Mouse (Mus musculus): ENCODE data around the gene Prrg1. TPM values are rescaled to one million over a fixed set of nuclear protein-coding genes. Genes with fewer than 3 reads are reported as not detected.

Gene Prrg1
- 5.1 and 5.4 TPM in 2 replicates for polyA plus RNA-seq (2016; fragmentation: Nextera tagmentation; extraction: Ambion mirVana)

DNA sequence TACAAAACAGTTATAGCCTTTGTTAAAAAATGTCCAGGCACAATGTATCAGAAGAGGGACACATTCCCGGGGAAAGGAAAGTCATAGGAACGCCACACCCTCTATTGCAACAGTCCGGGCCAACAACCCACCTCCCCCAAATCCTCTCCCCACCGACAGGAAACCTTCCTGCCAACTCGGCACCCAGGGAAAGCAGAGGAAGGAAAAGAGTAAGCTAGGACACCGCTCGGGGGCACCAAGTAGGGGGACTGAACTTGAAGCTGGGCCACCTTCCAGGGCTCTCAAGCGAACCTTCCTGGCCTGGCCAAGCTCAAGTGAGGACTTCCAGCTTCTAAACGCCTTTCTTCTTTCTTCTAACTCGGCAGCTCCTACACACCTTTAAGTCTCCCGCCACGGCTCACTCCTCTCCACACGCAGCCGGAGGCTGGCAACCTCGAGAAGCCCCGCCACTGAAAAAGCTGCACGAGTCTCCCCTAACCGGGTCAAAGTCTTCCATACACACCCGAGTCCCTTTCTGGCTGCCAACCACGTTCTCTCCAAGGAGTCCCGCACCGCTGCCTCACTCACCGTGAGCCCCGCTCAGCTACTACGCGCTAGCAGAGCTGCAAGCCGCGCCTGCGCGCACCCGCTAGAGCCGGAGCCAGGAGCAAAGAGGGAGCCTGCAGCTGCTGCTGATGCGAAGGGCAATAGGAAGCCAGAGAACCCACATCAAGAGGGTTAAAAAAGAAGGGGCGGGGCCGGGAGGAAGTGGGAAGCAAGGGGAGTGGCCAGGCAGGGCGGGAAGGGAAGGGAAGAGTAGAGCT lies at the start of gene Prrg1:
Gene Prrg1 (minus strand): TSS at position 695 of the 803 bp plus-strand sequence.
- Histone ChIP-seq H3K4me3 (peak within 1 kb of the TSS; percentile 61), H3K9me3 (no peaks in the 10 kb centered on the region), H3K27me3 (ENCODE audit: insufficient read depth, poor library complexity, severe bottlenecking) (no peaks in the 10 kb centered on the region), H3K36me3 (no peaks in the 10 kb centered on the region), H3K27ac (peak within 1 kb of the TSS; percentile 87), H3K4me1 (no peaks in the 10 kb centered on the region)
- peak; percentile 86 for DNase-seq (ENCODE audit: low spot score)
- 12% methylated on average over 36 of the region's 36 CpGs for WGBS

DNA sequence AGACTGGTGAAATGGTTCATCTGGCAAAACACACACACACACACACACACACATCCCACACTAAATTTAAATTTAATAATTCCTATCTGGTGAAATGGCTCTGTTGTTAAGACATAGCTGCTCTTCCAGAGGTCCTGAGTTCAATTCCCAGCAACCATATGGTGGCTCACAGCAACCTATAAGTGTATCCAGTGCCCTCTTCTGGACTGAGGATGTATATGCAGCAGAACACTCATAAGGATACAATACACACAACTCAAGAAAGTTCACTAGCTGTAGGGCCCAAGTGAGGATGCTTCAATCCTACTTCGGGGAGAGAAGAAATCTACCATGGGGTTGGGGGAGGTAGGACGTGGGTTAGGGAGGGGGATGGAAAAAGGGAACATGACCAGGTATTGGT lies 22.1 kb upstream of the Prrg1 start:
- Histone ChIP-seq H3K4me3 (no peak overlapping the region), H3K27me3 (ENCODE audit: insufficient read depth, poor library complexity, severe bottlenecking) (no peaks in the 10 kb centered on the region), H3K4me1 (no peaks in the 10 kb centered on the region), H3K9me3 (no peaks in the 10 kb centered on the region), H3K36me3 (no peaks in the 10 kb centered on the region), H3K27ac (no peak overlapping the region)
- DNase-seq (ENCODE audit: low spot score), result no peak
- 51% methylated on average over 2 of the region's 2 CpGs for WGBS

DNA sequence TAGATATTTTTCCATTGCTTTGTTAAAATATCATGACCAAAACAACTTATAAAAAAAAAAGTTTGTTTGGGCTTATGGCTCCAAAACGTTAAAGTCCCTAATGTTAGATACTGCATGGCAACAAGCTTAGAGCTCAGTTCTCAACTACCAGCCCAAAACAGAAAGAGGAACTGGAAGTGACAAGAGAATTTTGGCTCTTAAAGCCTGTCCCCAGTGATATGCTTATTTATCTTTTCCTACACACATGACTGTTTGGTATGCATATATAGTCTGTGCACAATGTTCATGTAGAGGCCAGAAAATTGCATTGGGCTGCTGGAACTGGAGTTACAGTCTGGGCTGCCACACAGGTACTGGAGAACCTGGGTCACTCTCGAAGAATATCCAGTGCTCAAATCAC lies 9.4 kb upstream of the Prrg1 start:
- 65% methylated on average over 2 of the region's 2 CpGs for WGBS
- no peak overlapping the region for H3K27ac ChIP-seq
- no peaks in the 10 kb centered on the region for H3K4me1 ChIP-seq
- no peaks in the 10 kb centered on the region for H3K27me3 ChIP-seq (ENCODE audit: insufficient read depth, poor library complexity, severe bottlenecking)
- no peaks in the 10 kb centered on the region for H3K36me3 ChIP-seq
- no peak overlapping the region for H3K4me3 ChIP-seq
- H3K9me3 ChIP-seq, result no peaks in the 10 kb centered on the region
- DNase-seq (ENCODE audit: low spot score), result no peak

DNA sequence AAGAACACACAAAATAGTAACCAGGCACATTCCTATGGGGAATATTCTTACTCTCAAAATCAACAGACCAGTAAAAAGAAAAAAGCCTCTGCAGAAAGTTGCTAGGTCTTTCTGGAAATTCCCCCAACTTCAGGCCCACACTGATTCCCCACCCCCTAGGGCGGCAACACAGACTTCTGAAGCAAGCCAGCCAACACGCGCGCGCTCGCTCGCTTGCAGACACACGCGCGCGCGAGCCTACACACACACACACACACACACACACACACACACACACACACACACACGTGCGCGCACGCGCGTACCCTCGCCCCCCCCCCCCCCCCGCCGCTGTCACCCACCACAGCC lies 868 bp downstream of the Prrg1 start:
- peak; percentile 75 for DNase-seq (ENCODE audit: low spot score)
- Histone ChIP-seq H3K27me3 (ENCODE audit: insufficient read depth, poor library complexity, severe bottlenecking) (no peaks in the 10 kb centered on the region), H3K36me3 (no peaks in the 10 kb centered on the region), H3K27ac (peak overlapping the region; percentile 87), H3K4me3 (peak overlapping the region; percentile 61), H3K4me1 (no peaks in the 10 kb centered on the region), H3K9me3 (no peaks in the 10 kb centered on the region)
- WGBS, result 35% methylated on average over 4 of the region's 21 CpGs

DNA sequence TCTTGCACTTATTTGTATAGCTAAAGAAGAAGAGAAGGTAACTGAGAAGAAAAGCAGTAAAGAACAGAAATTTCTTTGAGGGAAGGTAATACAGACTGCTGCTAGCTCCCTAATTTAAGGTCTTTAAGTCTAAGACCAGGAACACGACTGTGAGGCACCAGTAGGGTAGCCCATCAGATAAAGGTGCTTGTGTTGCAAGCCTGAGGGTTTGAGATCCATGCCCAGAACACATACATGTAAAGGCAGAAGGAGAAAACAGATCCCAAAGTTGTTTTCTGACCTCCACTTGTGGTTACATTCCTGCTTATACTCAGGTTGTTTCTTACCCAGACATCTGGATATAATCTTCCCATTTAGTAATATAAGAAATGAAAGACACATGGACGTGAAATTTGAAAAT lies 20.2 kb downstream of the Prrg1 start:
- DNase-seq (ENCODE audit: low spot score), result no peak
- H3K27me3 ChIP-seq (ENCODE audit: insufficient read depth, poor library complexity, severe bottlenecking), result no peaks in the 10 kb centered on the region
- H3K36me3 ChIP-seq, result no peaks in the 10 kb centered on the region
- H3K27ac ChIP-seq, result no peak overlapping the region
- no peak overlapping the region for H3K4me3 ChIP-seq
- H3K9me3 ChIP-seq, result no peaks in the 10 kb centered on the region
- H3K4me1 ChIP-seq, result no peaks in the 10 kb centered on the region
- WGBS, result 52% methylated on average over 2 of the region's 2 CpGs

DNA sequence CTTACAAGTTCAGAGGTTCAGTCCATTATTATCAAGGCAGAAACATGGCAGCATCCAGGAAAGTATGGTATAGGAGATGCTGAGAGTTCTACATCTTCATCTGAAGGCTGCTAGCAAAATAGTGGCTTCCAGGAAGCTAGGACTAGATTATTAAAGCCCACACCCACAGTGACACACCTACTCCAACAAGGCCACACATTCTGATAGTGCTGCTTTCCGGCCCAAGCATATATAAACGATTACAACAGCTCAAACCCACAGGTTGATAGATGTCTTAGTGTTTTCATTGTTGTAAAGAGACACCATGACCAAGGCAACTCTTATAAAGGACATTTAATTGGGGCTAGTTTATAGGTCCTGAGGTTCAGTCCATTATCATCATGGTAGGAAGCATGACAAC lies 30.3 kb downstream of the Prrg1 start:
- Histone ChIP-seq H3K27ac (no peak overlapping the region), H3K4me3 (no peak overlapping the region), H3K9me3 (no peaks in the 10 kb centered on the region), H3K4me1 (no peaks in the 10 kb centered on the region), H3K27me3 (ENCODE audit: insufficient read depth, poor library complexity, severe bottlenecking) (no peaks in the 10 kb centered on the region), H3K36me3 (no peaks in the 10 kb centered on the region)
- 86% methylated on average over 2 of the region's 2 CpGs for WGBS
- DNase-seq (ENCODE audit: low spot score), result no peak

DNA sequence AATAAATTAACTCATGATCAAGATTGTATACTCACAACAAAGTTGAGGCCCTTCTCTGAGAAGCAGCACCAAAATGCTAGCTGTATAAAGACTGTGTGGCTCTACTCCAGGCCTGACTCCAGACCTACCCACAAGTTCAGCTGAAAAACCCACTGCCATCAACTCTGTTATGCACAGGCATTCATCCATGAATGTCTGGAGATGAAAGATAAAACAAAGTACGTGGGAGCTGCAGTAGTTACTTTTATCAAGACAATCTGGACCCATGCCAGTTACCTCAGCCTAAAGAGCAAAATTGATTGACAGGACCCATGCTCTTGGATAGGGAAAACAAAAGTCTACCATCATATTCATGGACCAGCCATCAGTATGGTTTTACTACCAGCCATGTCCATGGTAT lies 31.0 kb downstream of the Prrg1 start:
- Histone ChIP-seq H3K4me3 (no peak overlapping the region), H3K4me1 (no peaks in the 10 kb centered on the region), H3K36me3 (no peaks in the 10 kb centered on the region), H3K9me3 (no peaks in the 10 kb centered on the region), H3K27me3 (ENCODE audit: insufficient read depth, poor library complexity, severe bottlenecking) (no peaks in the 10 kb centered on the region), H3K27ac (no peak overlapping the region)
- 78% methylated on average over 1 of the region's 1 CpGs for WGBS
- no peak for DNase-seq (ENCODE audit: low spot score)

DNA sequence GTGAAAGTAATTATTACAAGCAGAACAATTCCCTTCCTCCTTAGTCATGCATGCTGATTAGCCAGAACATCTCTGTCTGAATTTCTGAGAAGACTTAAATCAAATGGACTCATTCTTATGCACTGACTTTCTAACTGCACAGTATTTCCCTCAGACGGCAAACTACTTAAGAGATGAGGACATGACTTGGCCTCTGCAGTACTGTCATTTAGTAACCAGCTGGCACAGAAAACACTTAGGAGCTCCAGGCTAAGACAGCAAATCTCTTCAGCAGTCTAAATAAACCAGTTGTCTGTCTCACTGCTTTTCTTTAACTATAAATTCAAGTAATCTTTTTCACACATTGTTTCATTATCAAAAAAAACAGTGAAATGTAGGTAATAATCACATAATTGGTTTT lies 36.0 kb downstream of the Prrg1 start:
- DNase-seq (ENCODE audit: low spot score), result no peak
- H3K36me3 ChIP-seq, result no peaks in the 10 kb centered on the region
- H3K27ac ChIP-seq, result no peak overlapping the region
- no peaks in the 10 kb centered on the region for H3K4me1 ChIP-seq
- H3K9me3 ChIP-seq, result no peaks in the 10 kb centered on the region
- no peaks in the 10 kb centered on the region for H3K27me3 ChIP-seq (ENCODE audit: insufficient read depth, poor library complexity, severe bottlenecking)
- 69% methylated on average over 1 of the region's 1 CpGs for WGBS
- H3K4me3 ChIP-seq, result no peak overlapping the region

DNA sequence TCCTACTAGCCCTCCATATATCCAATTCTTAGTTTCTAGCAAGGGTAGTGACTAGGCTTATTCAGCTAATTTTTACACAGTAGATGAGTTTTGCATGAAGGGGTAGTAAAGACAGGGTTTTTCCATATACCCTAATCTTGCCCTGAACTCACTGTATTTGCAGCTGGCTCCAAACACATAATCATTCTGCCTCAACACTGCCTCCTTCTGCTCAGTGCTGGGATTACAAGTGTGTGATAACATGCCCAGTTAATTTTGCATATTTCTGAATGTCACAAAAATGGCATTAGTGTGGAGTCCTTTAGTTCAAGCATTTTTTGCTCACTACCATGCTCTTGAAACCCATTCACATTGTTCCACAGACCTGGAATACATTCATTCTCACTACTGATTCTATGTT lies 44.0 kb downstream of the Prrg1 start:
- no peaks in the 10 kb centered on the region for H3K9me3 ChIP-seq
- no peaks in the 10 kb centered on the region for H3K36me3 ChIP-seq
- no peaks in the 10 kb centered on the region for H3K4me1 ChIP-seq
- DNase-seq (ENCODE audit: low spot score), result no peak
- no peak overlapping the region for H3K4me3 ChIP-seq
- H3K27ac ChIP-seq, result no peak overlapping the region
- H3K27me3 ChIP-seq (ENCODE audit: insufficient read depth, poor library complexity, severe bottlenecking), result no peaks in the 10 kb centered on the region

DNA sequence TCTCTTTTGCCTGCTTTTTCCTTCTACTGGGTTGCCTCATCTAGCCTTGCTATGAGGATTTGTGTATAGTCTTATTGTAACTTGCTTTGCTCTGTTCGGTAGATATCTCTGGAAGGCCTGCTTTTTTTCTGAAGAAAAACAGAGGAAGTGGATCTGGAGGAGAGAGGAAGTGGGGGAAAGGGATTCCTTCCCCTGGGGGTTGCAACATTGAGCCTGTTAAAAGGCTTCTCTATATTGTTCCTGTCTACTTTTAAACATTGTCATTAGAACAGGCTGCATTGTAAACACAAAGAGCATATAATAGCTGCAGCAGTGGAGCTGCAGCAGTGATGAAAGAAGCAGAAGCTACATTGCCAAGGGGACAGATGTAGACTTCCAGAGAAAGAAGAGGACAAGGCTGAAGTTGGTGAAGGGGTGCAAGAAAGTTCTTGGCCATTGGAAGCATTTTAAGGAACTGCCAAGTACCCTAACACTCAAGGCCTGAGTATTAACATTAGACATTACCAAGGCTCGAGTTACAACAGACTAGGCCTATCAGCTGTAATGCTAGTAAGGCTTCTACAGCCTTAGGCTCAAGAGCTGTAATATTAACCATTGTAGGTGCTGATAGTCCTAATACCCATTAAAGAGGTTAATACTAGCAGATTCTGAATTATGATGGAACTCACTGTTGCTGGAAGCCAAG lies 44.9 kb downstream of the Prrg1 start:
- DNase-seq (ENCODE audit: low spot score), result no peak
- Histone ChIP-seq H3K27me3 (ENCODE audit: insufficient read depth, poor library complexity, severe bottlenecking) (no peaks in the 10 kb centered on the region), H3K4me3 (no peak overlapping the region), H3K4me1 (no peaks in the 10 kb centered on the region), H3K27ac (no peak overlapping the region), H3K9me3 (no peaks in the 10 kb centered on the region), H3K36me3 (no peaks in the 10 kb centered on the region)
- WGBS, result 65% methylated on average over 2 of the region's 2 CpGs

DNA sequence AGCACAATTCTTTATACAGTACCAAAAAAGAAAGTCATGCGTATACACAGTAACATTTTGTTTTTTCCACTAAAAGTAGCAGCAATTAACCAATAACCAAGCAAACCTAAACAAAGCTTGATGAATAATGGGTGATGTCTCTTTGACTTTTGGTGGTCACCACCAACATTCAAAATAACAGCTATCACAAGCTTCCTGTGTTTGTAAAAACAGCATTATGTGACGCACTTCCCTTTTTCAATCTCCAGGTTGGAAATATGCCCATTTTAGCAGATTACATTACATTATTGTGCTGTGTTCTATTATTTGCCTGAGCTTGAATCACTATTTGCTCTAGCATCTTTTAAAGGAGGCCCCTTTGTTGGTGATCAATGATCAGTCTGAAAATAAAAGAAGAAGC lies 65.4 kb downstream of the Prrg1 start:
- no peak for DNase-seq (ENCODE audit: low spot score)
- no peaks in the 10 kb centered on the region for H3K4me1 ChIP-seq
- H3K27ac ChIP-seq, result no peak overlapping the region
- H3K36me3 ChIP-seq, result no peaks in the 10 kb centered on the region
- no peak overlapping the region for H3K4me3 ChIP-seq
- H3K27me3 ChIP-seq (ENCODE audit: insufficient read depth, poor library complexity, severe bottlenecking), result no peaks in the 10 kb centered on the region
- H3K9me3 ChIP-seq, result no peaks in the 10 kb centered on the region
- WGBS, result 90% methylated on average over 2 of the region's 2 CpGs

DNA sequence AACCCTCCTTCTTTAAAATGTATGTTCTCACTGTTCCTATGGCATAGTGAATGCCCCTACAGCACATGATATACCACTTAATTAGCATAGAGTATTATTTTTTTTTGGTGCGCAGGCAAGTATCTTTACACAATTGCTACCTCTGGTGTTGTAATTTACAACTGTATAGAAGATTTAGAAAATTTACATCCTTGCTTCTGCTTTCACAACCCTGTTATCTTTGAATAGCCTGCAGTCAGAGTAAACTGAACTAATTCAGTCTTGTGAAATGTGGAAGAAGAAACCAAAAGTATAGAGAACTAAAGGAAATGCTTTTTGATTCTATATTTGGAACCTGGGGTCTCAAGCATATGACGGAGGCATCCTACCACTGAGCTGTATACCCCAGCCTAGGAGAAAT lies 100.7 kb downstream of the Prrg1 start:
- WGBS, result 88% methylated on average over 2 of the region's 2 CpGs
- no peaks in the 10 kb centered on the region for H3K27me3 ChIP-seq (ENCODE audit: insufficient read depth, poor library complexity, severe bottlenecking)
- H3K9me3 ChIP-seq, result no peaks in the 10 kb centered on the region
- DNase-seq (ENCODE audit: low spot score), result no peak
- no peaks in the 10 kb centered on the region for H3K36me3 ChIP-seq
- no peak overlapping the region for H3K4me3 ChIP-seq
- H3K27ac ChIP-seq, result no peak overlapping the region
- no peaks in the 10 kb centered on the region for H3K4me1 ChIP-seq

DNA sequence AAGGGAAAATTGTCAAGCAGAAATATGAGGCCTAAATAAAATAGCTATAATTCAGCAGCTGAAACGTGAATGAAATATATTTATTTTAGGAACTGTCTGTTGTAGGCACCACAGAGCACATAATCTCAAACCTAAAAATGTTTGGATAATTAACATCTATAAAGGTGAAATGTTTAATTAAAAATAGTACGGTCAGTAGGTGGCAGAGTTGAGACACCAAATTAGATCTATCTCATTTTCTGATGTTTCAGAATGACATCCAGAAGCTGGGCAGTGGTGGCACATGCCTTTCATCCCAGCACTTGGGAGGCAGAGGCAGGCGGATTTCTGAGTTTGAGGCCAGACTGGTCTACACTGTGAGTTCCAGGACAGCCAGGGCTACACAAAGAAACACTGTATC lies 104.0 kb downstream of the Prrg1 start:
- Histone ChIP-seq H3K27me3 (ENCODE audit: insufficient read depth, poor library complexity, severe bottlenecking) (no peaks in the 10 kb centered on the region), H3K4me3 (no peak overlapping the region), H3K36me3 (no peaks in the 10 kb centered on the region), H3K4me1 (no peaks in the 10 kb centered on the region), H3K9me3 (no peaks in the 10 kb centered on the region), H3K27ac (no peak overlapping the region)
- no peak for DNase-seq (ENCODE audit: low spot score)
- 64% methylated on average over 3 of the region's 3 CpGs for WGBS
